Mouse (Mus musculus) urinary bladder, postnatal 14 days (tissue): ENCODE measurements at regions not wholly inside any gene's neighbourhood (a gene's known extent, or its start where the extent isn't known, plus 50 kb on each side); places are given as distances from the start of the nearest gene placed in this dataset.
A peak's percentile ranks its signal among the peaks of the same experiment; 100 is the strongest.

Experiments
- DNase-seq: peaks from one replicate; pipeline ENCODE4 v3.0.0; 2021; ENCODE audit warnings: low spot score

- peak; percentile 5 for DNase-seq
Measured at GRCm38 (mm10) chr19:26938911-26939310, 53.2 kb downstream of the Gm815 start.

- no peak for DNase-seq
Measured at GRCm38 (mm10) chr19:26944006-26944405, 58.3 kb downstream of the Gm815 start.

DNA sequence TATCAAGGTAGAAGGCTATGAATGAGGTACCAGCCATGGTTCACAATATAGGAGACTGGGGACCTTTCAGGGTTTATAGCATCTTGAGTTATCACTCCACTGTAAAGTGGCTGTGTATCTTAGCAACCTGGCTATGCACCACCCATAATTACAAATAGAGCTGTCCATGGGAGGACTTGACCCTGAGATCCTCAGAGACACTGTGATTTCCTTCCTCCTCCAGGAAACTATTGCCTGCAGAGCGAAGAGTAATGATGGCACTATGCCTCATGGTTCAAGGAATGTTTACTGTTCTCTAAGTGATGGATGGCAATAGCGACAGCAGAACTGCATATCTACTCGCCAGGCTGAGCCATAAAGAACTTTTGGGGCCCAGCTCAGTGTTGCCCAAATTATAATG, 60.9 kb downstream of the Gm815 start:
- no peak for DNase-seq

GRCm38 (mm10) chr19:26948479-26948878, 62.8 kb downstream of the Gm815 start:
- no peak for DNase-seq

DNA sequence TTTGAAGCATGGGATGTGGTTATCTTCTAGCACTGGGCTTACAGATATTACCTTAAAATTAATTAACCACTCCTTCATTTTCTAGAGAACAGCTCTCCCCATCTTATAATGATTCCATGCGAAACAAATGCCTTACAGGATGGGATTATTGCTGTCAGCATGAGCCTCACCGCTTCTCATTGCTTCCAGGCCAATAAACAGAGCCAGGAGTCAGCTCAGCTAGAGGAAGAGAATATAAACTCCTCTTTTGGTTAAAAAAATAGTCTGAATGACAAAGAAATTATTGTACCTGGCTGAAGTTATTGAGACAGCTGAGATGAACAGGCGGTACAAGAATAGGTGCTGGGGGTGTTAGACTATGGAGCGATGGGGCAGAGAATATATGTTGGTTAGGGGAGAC, 63.5 kb downstream of the Gm815 start:
- no peak for DNase-seq

DNA sequence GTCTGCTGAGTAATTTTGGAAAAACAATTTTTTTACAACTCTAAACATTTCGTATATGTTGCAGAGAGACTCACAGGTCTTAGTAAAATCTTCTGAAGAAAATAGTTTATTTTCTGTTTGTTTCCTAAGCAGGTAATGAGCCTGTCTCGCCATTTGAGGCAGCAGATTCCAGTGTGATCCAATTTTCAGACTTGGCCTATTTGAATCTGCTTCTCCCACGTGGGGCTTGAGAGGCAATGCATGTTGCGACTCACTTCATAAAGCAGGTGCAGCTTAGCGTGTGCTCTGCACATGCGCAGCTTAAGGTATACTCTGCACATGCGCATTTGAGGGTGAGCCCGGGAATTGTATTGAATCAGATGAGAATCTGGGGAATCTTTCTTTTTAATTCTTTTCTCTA, 67.7 kb downstream of the Gm815 start:
- DNase-seq, result no peak

GRCm38 (mm10) chr19:26966055-26966760, 80.5 kb downstream of the Gm815 start:
- DNase-seq, result no peak

DNA sequence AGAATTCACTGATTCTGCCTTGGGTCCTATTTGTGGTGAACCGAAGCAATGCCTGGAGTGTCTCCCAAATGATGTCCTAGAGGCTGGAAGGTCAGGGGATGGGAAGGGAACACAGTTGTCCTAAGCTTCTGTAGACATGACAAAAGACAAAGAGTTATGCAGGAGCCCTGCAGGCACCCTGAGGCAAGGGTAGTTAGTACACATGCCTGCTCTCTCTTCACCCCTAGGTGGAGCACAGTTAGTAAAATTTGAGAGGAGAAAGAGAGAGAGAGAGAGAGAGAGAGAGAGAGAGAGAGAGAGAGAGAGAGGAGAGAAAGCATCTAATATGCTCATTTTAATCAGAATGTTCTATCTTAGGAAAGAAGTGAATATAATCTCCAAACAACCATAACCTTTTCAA, 87.4 kb downstream of the Gm815 start:
- DNase-seq, result no peak

DNA sequence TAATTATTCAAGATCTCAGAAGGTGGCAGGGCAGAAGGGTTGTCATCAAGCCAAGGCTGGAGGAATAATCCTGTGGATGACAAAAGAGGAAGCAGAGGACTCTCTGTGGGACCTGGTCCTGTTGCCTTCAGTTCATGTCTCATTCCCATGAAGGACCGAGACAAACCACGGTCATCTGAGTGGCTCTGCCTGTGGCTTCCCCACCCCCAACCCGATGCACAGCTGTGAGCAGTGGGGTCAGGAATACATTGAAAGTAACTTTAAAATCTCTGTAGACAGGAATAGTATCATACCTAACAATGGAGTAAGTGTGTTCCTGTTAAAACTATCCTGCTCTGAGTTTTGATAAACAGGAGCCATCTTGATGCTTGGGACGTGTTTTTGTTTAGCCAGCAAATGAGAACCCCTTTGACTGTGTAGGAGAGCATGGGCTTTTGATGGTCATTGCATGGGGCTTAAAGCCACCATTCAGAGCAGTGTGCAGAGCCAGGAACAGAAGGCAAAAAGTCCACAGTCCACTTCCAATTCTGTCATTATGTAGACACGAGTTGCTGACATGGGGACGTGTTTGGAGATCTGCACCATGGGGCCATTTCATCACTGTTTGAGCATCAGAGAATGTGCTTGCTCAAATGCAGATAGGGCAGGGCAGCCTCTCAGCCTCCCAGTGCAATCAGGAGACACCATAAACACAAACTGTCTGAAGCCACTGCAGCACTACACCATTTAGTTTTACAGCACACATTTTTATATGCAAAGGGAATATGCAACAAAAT, 88.3 kb downstream of the Gm815 start:
- DNase-seq, result no peak

GRCm38 (mm10) chr19:26974576-26975204, 89.0 kb downstream of the Gm815 start:
- DNase-seq, result no peak

GRCm38 (mm10) chr19:26976604-26977322, 91.1 kb downstream of the Gm815 start:
- DNase-seq, result no peak

- no peak for DNase-seq
Measured at GRCm38 (mm10) chr19:26977887-26978639, 92.4 kb downstream of the Gm815 start.

GRCm38 (mm10) chr19:26978640-26979007, 92.9 kb downstream of the Gm815 start:
- no peak for DNase-seq

DNA sequence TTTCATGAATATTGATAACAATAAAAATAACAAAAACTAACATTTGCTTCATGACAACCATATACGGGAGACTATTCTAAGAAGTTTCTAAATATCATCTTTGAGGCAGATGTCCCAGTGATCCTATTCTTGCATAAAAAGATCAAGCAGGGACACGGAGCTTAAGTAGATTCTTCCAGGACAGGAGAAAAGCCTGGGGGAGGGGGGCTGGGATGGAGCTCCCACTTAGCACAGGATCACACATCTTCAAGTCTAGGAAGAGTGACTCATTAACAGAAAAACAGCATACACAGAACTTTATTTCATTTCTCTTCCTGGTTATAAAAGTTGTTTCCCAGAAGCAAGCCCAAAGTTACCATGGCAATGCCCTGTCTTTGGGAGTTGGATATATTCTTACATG, 93.6 kb downstream of the Gm815 start:
- DNase-seq, result no peak

DNA sequence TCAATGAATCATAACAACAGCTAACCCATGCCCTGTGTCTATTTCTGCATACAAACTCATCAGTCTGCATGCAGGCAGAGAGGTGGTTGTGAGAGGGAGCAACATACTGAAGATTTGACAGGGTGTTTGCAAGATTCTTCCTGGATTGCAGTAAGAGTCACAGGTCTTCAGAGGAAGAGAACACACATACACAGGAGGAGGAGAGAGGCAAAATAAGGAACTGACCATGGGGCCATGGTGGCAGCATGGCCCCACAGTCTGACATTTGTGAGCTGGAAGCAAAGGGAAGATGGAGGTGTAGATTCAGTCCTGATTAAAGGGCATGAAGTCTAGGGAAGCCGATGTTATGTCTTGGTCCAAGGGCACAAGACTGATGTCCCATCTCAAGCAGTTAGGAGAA, 101.0 kb downstream of the Gm815 start:
- no peak for DNase-seq

GRCm38 (mm10) chr19:26987197-26987596, 101.5 kb downstream of the Gm815 start:
- DNase-seq, result no peak

DNA sequence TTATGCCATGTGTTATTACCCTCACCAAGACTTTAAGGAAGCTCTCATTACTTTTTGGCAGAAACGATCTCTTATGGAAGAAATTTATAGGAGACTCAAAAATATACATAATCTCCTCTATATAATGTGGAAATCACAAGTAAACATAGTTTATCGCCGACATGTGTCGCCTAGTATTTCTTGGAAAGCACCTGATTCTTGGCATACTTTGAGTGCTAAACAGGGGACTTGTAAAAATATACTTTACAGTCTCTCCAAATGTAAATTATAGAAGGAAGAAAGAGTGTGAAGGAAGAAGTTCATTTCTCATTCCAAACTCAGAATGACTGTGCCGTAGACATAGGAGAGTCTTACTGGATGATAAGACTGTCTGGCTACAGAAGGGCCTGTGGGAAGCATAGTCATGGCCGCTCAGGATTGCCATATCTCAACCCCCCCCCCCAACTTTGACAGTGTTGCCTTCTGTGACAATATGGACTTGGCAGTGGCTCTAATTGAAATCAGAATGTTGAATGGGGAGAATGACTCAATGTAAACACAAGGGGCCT, 102.3 kb downstream of the Gm815 start:
- no peak for DNase-seq

GRCm38 (mm10) chr19:26994586-26995352, 109.1 kb downstream of the Gm815 start:
- peak; percentile 12 for DNase-seq

DNA sequence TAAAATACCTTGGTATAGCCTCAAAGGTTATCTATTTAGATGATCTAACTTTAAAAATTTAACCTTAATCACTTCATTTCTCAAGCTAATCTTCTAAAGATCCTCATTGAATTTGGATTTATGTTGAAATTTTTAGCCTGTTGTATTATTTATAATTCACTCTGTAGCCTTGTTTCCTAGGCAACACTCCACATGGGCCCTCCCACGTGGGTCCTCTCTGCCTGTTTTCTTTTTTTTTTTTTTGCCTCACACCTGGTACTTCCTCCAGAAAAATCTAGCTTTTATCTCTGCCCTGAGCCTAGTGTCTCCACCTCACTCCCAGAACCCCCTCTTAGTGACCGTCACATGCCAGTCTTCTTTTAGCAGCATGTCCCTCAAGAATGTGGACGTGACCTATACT, 113.9 kb downstream of the Gm815 start:
- no peak for DNase-seq

DNA sequence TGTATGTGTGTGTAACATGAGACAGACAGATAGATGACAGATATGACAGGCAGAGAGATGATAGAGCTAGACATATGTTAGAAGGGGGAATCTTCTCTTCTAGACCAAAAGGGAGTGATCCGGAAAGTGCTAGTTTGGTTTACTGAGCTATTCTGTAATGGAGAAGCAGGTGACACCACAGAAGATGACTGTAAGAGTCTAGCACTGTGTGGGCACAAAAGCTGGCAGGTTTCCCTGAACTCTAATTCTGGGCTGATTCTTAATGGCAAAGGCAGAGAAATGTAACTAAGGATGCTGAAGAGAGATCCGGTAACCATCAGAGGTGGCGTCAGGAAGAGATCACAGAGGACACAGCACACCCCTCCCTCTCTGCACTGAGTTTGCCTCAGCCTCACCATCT, 136.2 kb downstream of the Gm815 start:
- no peak for DNase-seq

- DNase-seq, result no peak
Measured at GRCm38 (mm10) chr19:27022917-27023316, 137.2 kb downstream of the Gm815 start.
